Mouse (Mus musculus) embryonic facial prominence, embryonic 14.5 days (tissue): ENCODE results near the gene Nsa2. TPM values are rescaled to one million over a fixed set of nuclear protein-coding genes. Genes with fewer than 3 reads are reported as not detected.
"Not testable (repeated sequence)": the region's sequence is repeated elsewhere in the genome, so short reads cannot be mapped to it uniquely, and the experiment has no call there.

Source experiments
- ATAC-seq: fragments of 200-750 bp; cut with Nextera tagmentation; 2 replicates; pipeline ENCODE4 v1.8.0; 2017; ENCODE audit warnings: low read depth, moderate number of reproducible peaks, moderate TSS enrichment
- DNase-seq: peaks from one replicate; pipeline ENCODE4 v3.0.0-alpha.2; 2015; ENCODE audit warnings: low spot score
- H3K27ac ChIP-seq: fragments of 300-500 bp; sonication (generic); replicated peaks from 2 replicates; pipeline ENCODE4 v1.5.1; 2014; ENCODE audit warnings: low read depth, mild to moderate bottlenecking, low read length, moderate library complexity
- H3K27me3 ChIP-seq: fragments of 300-500 bp; sonication (generic); replicated peaks from 2 replicates; pipeline ENCODE4 v1.6.1; 2014; ENCODE audit warnings: low read length; ENCODE audit not compliant: control insufficient read depth, insufficient read depth
- H3K36me3 ChIP-seq: fragments of 300-500 bp; sonication (generic); 2 replicates; pipeline ENCODE4 v1.6.1; 2014; ENCODE audit warnings: low read length, mixed read lengths; ENCODE audit not compliant: control insufficient read depth, insufficient read depth
- H3K4me1 ChIP-seq: fragments of 300-500 bp; sonication (generic); 2 replicates; pipeline ENCODE4 v1.6.1; 2014; ENCODE audit warnings: antibody characterized with exemption, low read length; ENCODE audit not compliant: control insufficient read depth, insufficient read depth
- H3K4me2 ChIP-seq: fragments of 300-500 bp; sonication (generic); 2 replicates; pipeline ENCODE4 v1.6.1; 2014; ENCODE audit warnings: low read depth, mild to moderate bottlenecking, low read length, moderate library complexity, mixed read lengths
- H3K4me3 ChIP-seq: fragments of 300-500 bp; sonication (generic); 2 replicates; pipeline ENCODE4 v1.5.1; 2014; ENCODE audit warnings: low read depth, mild to moderate bottlenecking, low read length
- H3K9ac ChIP-seq: fragments of 300-500 bp; sonication (generic); 2 replicates; pipeline ENCODE4 v1.6.1; 2014; ENCODE audit warnings: low read depth, mild to moderate bottlenecking, low read length, moderate library complexity, mixed read lengths
- H3K9me3 ChIP-seq: fragments of 300-500 bp; sonication (generic); 2 replicates; pipeline ENCODE4 v1.6.1; 2016; ENCODE audit warnings: low read length; ENCODE audit not compliant: control insufficient read depth
- WGBS: fragments of 180-500 bp; shearing (Covaris S2); extraction: QIAGEN DNeasy Blood & Tissue Kit; methylation state at CpG from one replicate; pipeline ENCODE4 v1.1.7; 2014; 5-methylcytosine and 5-hydroxymethylcytosine counted together
- polyA plus RNA-seq: library from polyadenylated mRNA; unstranded; fragments of >200 nt; fragmentation: Nextera tagmentation; extraction: Ambion mirVana; gene quantifications from 2 replicates; pipeline ENCODE4 v1.2.1, GENCODE M21; 2014

Gene Nsa2
- polyA plus RNA-seq, 1 experiment from 2014 or later: 77.3 TPM

DNA sequence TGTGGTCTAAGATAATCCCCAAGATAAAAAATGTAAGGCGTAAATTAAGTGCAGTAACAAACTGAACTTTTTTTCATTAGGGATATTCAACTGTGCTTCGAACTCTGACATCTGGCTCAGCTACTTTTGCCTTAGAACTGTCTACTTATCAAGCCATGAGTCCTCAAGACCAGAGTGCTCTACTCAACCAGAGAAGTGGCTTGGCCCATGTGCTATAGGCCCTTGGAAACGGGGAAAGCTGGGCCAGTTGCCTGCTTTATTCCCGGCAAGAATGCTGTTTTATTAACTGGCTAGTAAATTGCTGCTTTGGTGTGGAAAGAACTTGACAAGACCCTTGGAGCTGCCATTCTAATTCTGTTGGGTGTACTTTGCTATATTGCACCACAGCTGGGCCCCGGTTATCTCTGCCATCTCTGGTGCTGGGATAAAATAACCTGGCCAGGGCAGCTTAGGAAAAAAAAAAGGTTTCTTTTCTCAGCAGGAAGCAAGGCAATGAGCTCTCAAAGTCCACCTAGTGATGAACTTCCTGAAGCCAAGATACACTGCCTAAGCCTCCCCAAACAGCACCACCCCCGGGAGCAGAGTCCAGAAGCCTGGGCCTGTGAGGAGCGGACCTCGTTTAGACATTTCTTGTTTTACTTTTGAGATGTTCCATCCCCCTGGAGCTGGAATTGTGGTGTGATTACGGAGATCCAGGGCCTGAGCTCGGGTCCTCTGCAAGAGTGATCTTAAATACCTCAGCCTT lies 38.0 kb upstream of the Nsa2 start:
- Histone ChIP-seq H3K4me2 (no peak overlapping the region), H3K9ac (no peak overlapping the region), H3K4me1 (no peaks in the 10 kb centered on the region), H3K27ac (no peak overlapping the region), H3K36me3 (peaks cover 90% of the 10 kb centered on the region), H3K9me3 (no peaks in the 10 kb centered on the region), H3K4me3 (no peak overlapping the region), H3K27me3 (no peaks in the 10 kb centered on the region)
- DNase-seq: no peak
- 88% methylated on average over 10 of the region's 10 CpGs for WGBS
- ATAC-seq: no peak

DNA sequence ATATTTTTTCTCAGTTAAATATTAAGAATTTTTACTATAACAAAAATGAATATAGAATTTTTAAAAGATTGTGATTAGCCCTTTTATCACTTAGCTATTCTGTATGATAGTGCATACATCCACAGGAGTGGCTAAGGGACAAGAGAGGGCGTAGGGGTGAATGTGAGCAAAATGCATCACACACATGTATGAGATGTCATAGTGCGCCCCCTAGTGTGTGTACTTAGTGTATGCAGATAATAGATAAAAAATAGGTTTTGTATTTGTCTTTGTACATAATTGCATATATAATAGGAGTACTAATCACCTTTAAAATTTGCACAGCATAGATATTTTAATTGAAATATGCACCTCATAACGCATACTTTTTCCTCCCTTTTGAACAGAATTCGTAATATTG lies 8.1 kb upstream of the Nsa2 start:
- H3K27ac ChIP-seq: no peak overlapping the region
- H3K4me2 ChIP-seq: no peak overlapping the region
- peaks cover 67% of the 10 kb centered on the region for H3K36me3 ChIP-seq
- peak; percentile 73 for DNase-seq
- H3K27me3 ChIP-seq: no peaks in the 10 kb centered on the region
- H3K4me3 ChIP-seq: no peak overlapping the region
- no peaks in the 10 kb centered on the region for H3K4me1 ChIP-seq
- no peaks in the 10 kb centered on the region for H3K9me3 ChIP-seq
- no peak for ATAC-seq
- H3K9ac ChIP-seq: no peak overlapping the region
- 56% methylated on average over 4 of the region's 4 CpGs for WGBS

DNA sequence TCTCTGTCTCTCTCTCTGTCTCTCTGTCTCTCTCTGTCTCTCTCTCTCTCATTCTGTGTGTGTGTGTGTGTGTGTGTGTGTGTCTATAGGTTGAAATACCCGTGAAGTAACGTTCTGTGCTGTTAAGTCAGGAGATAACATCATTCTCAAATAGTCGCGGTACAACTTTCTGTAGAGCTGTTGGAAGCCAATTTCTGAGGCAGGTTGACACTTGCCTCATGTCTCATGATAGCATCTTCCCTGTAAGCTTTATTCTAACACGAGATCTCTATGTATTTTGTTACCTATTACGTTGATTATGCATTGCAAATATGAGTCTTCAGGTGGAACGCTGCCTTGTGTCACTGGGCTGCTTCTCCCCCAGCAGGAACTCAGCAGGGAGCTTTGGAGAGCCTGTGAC lies 4.6 kb upstream of the Nsa2 start:
- Histone ChIP-seq H3K27me3 (no peaks in the 10 kb centered on the region), H3K27ac (no peak overlapping the region), H3K36me3 (peaks cover 35% of the 10 kb centered on the region), H3K4me2 (no peak overlapping the region), H3K4me1 (peaks cover 3% of the 10 kb centered on the region; the same call in 1 of the 2 replicates), H3K9me3 (no peaks in the 10 kb centered on the region), H3K4me3 (no peak overlapping the region), H3K9ac (no peak overlapping the region)
- WGBS: 82% methylated on average over 7 of the region's 7 CpGs
- ATAC-seq (no peak), DNase-seq (peak; percentile 11)

DNA sequence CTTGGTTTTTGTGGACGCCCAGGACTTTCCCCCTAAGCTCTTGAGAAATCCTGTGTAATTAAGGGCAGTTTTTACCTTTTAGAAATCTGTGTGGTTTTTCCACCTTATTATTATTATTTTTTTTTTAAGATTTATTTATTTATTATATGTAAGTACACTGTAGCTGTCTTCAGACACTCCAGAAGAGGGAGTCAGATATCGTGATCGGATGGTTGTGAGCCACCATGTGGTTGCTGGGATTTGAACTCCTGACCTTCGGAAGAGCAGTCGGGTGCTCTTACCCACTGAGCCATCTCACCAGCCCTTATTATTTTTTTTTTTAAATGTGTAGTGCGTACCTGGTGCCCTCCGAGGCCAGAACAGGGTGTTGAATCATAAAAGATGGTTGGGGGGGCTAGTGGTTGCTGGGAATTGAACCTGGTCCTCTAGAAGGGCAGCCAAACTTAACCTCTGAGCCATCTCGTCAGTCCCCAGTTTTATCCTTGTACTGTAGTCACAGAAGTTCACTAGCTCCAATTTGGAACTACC lies 731 bp upstream of the Nsa2 start:
- not testable (repeated sequence) for ATAC-seq
- peak overlapping the region; percentile 77; the same call in 1 of the 2 replicates for H3K27ac ChIP-seq

DNA sequence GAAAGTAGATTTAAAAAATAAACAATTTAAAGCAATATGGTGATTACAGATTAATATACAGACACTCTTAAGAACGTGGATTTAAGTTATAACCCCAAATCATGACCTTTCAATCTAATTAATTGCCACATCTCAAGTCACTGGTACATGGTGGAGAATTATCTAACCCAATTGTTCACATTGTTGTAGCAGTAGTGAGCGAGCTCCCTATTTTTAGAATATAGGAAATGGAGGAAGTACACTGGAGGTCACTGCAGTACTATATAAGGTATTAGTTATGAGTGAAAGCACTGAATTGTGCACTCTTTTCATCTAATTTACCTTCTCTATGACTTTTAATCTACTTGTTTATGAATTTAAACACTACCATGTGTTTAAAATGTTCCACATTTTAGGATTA lies 7.3 kb downstream of the Nsa2 start:
- not testable (repeated sequence) for H3K9me3 ChIP-seq, DNase-seq, ATAC-seq, H3K27ac ChIP-seq, H3K4me2 ChIP-seq, H3K9ac ChIP-seq, H3K27me3 ChIP-seq, H3K4me1 ChIP-seq, H3K4me3 ChIP-seq
- peaks cover 33% of the 10 kb centered on the region for H3K36me3 ChIP-seq
- WGBS: no CpG with 5 or more reads among the region's 2 CpGs

More for the DNA sequence above, 731 bp upstream of the Nsa2 start:
- Histone ChIP-seq H3K9ac (peak overlapping the region; percentile 82), H3K36me3 (peaks cover 28% of the 10 kb centered on the region), H3K4me3 (peak overlapping the region; percentile 71), H3K4me2 (peak overlapping the region; percentile 53)
- H3K4me1 ChIP-seq, H3K27me3 ChIP-seq, DNase-seq, H3K9me3 ChIP-seq: not testable (repeated sequence)
- WGBS: 28% methylated on average over 8 of the region's 8 CpGs

DNA sequence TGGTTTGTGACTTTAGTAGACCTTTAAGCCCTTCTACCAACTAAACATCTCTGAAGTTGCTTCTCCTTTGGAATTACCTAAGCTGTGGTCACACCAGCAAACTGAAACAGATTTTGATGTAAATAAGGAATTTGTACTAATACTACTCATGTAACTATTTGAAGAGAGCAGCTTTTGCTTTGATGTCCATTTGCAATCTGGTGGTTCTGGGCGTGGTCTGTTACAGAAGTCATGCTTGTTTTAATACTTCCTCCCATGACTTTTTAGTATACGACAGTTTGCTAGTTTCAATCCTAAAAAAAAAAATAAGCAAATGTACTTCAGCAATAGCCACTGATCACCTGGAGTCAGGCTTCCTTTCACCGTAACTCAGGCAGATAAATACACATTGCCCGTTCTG lies 8.1 kb downstream of the Nsa2 start:
- peaks cover 29% of the 10 kb centered on the region for H3K36me3 ChIP-seq
- not testable (repeated sequence) for H3K4me1 ChIP-seq, ATAC-seq, DNase-seq, H3K9ac ChIP-seq, H3K27me3 ChIP-seq, H3K4me2 ChIP-seq, H3K9me3 ChIP-seq, H3K4me3 ChIP-seq, H3K27ac ChIP-seq
- WGBS: 82% methylated on average over 2 of the region's 4 CpGs

DNA sequence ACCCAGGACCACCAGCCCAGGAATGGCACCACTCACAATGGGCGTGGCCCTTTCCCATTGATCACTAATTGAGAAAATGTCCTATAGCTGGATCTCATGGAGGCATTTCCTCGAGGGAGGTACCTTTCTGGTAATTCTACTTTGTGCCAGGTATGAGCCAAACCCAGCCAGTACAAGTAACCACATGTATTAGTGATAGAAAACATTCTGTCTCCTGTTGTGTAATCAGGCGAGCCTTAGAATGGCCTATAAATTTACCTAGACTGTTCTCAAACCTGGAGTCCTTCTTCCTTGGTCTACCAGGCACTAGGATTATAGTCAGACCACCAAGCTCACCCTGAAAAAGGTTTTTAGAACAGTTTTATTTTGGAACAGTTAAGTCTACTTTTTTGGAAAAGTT lies 16.4 kb downstream of the Nsa2 start:
- DNase-seq (no peak), ATAC-seq (no peak)
- Histone ChIP-seq H3K4me3 (no peak overlapping the region), H3K27ac (no peak overlapping the region), H3K9me3 (no peaks in the 10 kb centered on the region), H3K27me3 (no peaks in the 10 kb centered on the region), H3K36me3 (no peaks in the 10 kb centered on the region), H3K4me2 (no peak overlapping the region), H3K9ac (no peak overlapping the region), H3K4me1 (no peaks in the 10 kb centered on the region)
- WGBS: 74% methylated on average over 3 of the region's 3 CpGs

DNA sequence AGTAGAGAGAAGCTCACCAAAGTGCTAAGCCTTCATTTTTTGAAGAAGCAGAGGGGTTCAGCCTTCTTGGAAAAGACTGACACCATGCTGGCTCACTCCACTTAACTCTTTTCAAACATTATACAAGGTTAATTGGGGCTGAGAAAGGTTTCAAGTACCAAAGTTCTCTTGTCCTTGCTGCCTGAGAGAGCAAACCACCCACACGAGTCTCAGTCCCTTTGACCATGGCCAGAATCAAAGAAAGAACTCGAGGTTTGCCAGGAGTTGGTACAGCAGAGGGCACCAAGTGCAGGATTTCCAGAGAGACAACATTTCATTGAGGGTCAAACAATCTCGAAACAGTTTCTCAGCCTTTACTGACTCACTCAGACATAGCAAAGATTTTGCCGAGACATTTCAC lies 28.7 kb downstream of the Nsa2 start:
- Histone ChIP-seq H3K4me2 (no peak overlapping the region), H3K27me3 (no peaks in the 10 kb centered on the region), H3K9me3 (no peaks in the 10 kb centered on the region), H3K9ac (no peak overlapping the region), H3K27ac (no peak overlapping the region), H3K4me1 (no peaks in the 10 kb centered on the region), H3K36me3 (no peaks in the 10 kb centered on the region), H3K4me3 (no peak overlapping the region)
- no peak for DNase-seq
- no peak for ATAC-seq
- 83% methylated on average over 4 of the region's 4 CpGs for WGBS

DNA sequence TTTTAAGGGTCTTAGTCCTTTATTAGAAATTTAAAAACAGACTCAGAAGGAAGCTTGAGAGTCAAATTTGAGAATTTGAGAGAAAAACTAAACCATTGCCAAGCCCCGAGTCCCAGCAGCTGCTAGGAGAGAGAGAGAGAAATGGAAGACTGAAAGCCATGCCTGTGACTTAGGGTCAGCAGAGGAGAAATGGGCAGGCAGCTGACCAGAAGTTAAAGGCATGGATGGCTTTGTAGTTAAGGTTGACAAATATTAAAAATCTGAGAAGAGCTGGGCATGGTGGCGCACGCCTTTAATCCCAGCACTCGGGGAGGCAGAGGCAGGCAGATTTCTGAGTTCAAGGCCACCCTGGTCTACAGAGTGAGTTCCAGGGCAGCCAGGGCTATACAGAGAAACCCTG lies 30.0 kb downstream of the Nsa2 start:
- ATAC-seq, DNase-seq: not testable (repeated sequence)
- 96% methylated on average over 4 of the region's 4 CpGs for WGBS

More for the DNA sequence above, 30.0 kb downstream of the Nsa2 start:
- H3K4me3 ChIP-seq, H3K4me1 ChIP-seq, H3K27me3 ChIP-seq, H3K27ac ChIP-seq, H3K36me3 ChIP-seq, H3K9me3 ChIP-seq, H3K4me2 ChIP-seq, H3K9ac ChIP-seq: not testable (repeated sequence)
